In genomic region chr11:52079978-52080377, GRCm38 (mm10) we compare ENCODE assay signal across 8 mouse cellular contexts. TPM values are rescaled to one million over a fixed set of nuclear protein-coding genes. Genes with fewer than 3 reads are reported as not detected.
DNase-seq lines count a peak whose midpoint lies in the region; ATAC-seq and TF ChIP-seq lines count a peak whose summit lies in the region.

No protein-coding gene starts in this region.

- CTCF ChIA-PET in Patski (lab: Charles Lee) = interaction anchor here (0.9 to 1.7 kb wide), 6 partner anchors 15 to 65 kb away, joined by 3 to 4 read pairs (median 3); no protein-coding TSS in a partner anchor

- TF ChIP-seq CTCF in Patski (IDR thresholded peaks at IDR 0.05) = no peak
- no peak for TF ChIP-seq CTCF in olfactory bulb, adult 2 months (IDR thresholded peaks at IDR 0.05; ENCODE audit: insufficient read depth, low read depth, low read length)
- no peak for TF ChIP-seq CTCF in thymus, adult 2 months (IDR thresholded peaks at IDR 0.05; ENCODE audit: borderline replicate concordance, control insufficient read depth, extremely low read depth, insufficient read depth, low read length, poor library complexity)

- no peak overlapping the region for H3K4me3 ChIP-seq in forebrain, embryonic 16.5 days (replicated peaks; ENCODE audit: low read length)
- H3K4me3 ChIP-seq in liver, embryonic 16.5 days (ENCODE audit: low read depth, low read length) = no peak overlapping the region
- no peak overlapping the region for H3K4me3 ChIP-seq in olfactory bulb, adult 2 months (ENCODE audit: insufficient read depth, low read depth, low read length)
- H3K4me3 ChIP-seq in thymus, adult 2 months (ENCODE audit: control insufficient read depth, insufficient read depth, low read length) = no peak overlapping the region

- DNase-seq in kidney, adult 11 months = peak; percentile 36
- DNase-seq in kidney, adult 18-20 months = no peak
- DNase-seq in Patski (ENCODE audit: low read depth, low spot score) = peak; percentile 71
- no peak for DNase-seq in thymus, adult 2 months
- no peak for DNase-seq in gastrocnemius, postnatal 36 days

- H3K9me3 ChIP-seq in forebrain, embryonic 16.5 days (ENCODE audit: control insufficient read depth, low read length) = no peaks in the 10 kb centered on the region
- no peaks in the 10 kb centered on the region for H3K9me3 ChIP-seq in liver, embryonic 16.5 days (replicated peaks; ENCODE audit: control insufficient read depth, low read length)

- intact Hi-C loops in gastrocnemius, postnatal 36 days (cut with DNase I) = no loop called here

- in situ Hi-C loops in Patski (cut with MboI; ENCODE audit: low pct_unique_long_range_greater_than_20kb) = no loop called here

- no peak overlapping the region for H3K27ac ChIP-seq in forebrain, embryonic 16.5 days (ENCODE audit: low read length)
- H3K27ac ChIP-seq in liver, embryonic 16.5 days (ENCODE audit: low read length) = no peak overlapping the region
- 0 out of 2 replicates have a peak overlapping the region, but pooled peaks have one; percentile 4 for H3K27ac ChIP-seq in olfactory bulb, adult 2 months (ENCODE audit: insufficient read depth, low read depth, low read length)
- H3K27ac ChIP-seq in thymus, adult 2 months (ENCODE audit: control insufficient read depth, insufficient read depth, low read length) = no peak overlapping the region

- H3K9ac ChIP-seq in forebrain, embryonic 16.5 days (replicated peaks; ENCODE audit: low read depth, low read length) = no peak overlapping the region
- H3K9ac ChIP-seq in liver, embryonic 16.5 days (ENCODE audit: low read depth, low read length) = no peak overlapping the region

- peaks cover 3% of the 10 kb centered on the region; the same call in 1 of the 2 replicates for H3K4me1 ChIP-seq in forebrain, embryonic 16.5 days (replicated peaks; ENCODE audit: control insufficient read depth, insufficient read depth, low read length)
- H3K4me1 ChIP-seq in liver, embryonic 16.5 days (ENCODE audit: control insufficient read depth, low read depth, low read length) = peaks cover 10% of the 10 kb centered on the region
- H3K4me1 ChIP-seq in olfactory bulb, adult 2 months (ENCODE audit: control insufficient read depth, insufficient read depth, low read length) = peaks cover 16% of the 10 kb centered on the region
- peaks cover 20% of the 10 kb centered on the region for H3K4me1 ChIP-seq in thymus, adult 2 months (replicated peaks; ENCODE audit: control insufficient read depth, insufficient read depth, low read length)

- TF ChIP-seq POLR2A in olfactory bulb, adult 2 months (IDR thresholded peaks at IDR 0.05; ENCODE audit: insufficient read depth, low read depth, low read length) = no peak
- TF ChIP-seq POLR2A in thymus, adult 2 months (IDR thresholded peaks at IDR 0.05; ENCODE audit: control insufficient read depth, extremely low read depth, insufficient read depth, low read length, poor library complexity) = no peak

- no peaks in the 10 kb centered on the region for H3K27me3 ChIP-seq in Patski
- H3K27me3 ChIP-seq in forebrain, embryonic 16.5 days (replicated peaks; ENCODE audit: control insufficient read depth, insufficient read depth, low read length) = no peaks in the 10 kb centered on the region
- no peaks in the 10 kb centered on the region for H3K27me3 ChIP-seq in liver, embryonic 16.5 days (ENCODE audit: control insufficient read depth, insufficient read depth, low read depth, low read length)
- no peaks in the 10 kb centered on the region for H3K27me3 ChIP-seq in thymus, adult 2 months (ENCODE audit: control insufficient read depth, insufficient read depth, low read length)

- 7% methylated on average over 5 of the region's 5 CpGs for WGBS in forebrain, embryonic 16.5 days
- 6% methylated on average over 5 of the region's 5 CpGs for WGBS in liver, embryonic 16.5 days (ENCODE audit: insufficient replicate concordance)
- 16% methylated on average over 5 of the region's 5 CpGs for WGBS in olfactory bulb, adult 2 months
- 41% methylated on average over 5 of the region's 5 CpGs for WGBS in thymus, adult 2 months

- H3K36me3 ChIP-seq in forebrain, embryonic 16.5 days (ENCODE audit: control insufficient read depth, insufficient read depth) = no peaks in the 10 kb centered on the region
- no peaks in the 10 kb centered on the region for H3K36me3 ChIP-seq in liver, embryonic 16.5 days (ENCODE audit: control insufficient read depth, insufficient read depth)
- no peaks in the 10 kb centered on the region for H3K36me3 ChIP-seq in thymus, adult 2 months (ENCODE audit: control insufficient read depth, insufficient read depth, low read length)

- no peak overlapping the region for H3K4me2 ChIP-seq in forebrain, embryonic 16.5 days (ENCODE audit: low read length)
- H3K4me2 ChIP-seq in liver, embryonic 16.5 days (ENCODE audit: low read depth, low read length) = no peak overlapping the region

- peak; percentile 92 for ATAC-seq in Patski
- ATAC-seq in forebrain, embryonic 16.5 days = 0 out of 2 replicates have a peak, but pooled peaks have one; percentile 18
- ATAC-seq in liver, embryonic 16.5 days (ENCODE audit: low read depth) = peak; percentile 21; the same call in 1 of the 2 replicates

- POLR2A ChIA-PET in Patski (lab: Charles Lee) = interaction anchor here (0.5 kb wide), 1 partner anchor 90 kb away, joined by 3 read pairs; no protein-coding TSS in a partner anchor

RNA-seq across cellular contexts. Expression of gene Ppp2ca, which starts 18.5 kb away (rescaled TPM):
- 78.7 TPM for polyA plus RNA-seq in Patski (2021)
- 116 and 123 TPM in 2 replicates for polyA plus RNA-seq in forebrain, embryonic 16.5 days (2015; fragmentation: Nextera tagmentation; extraction: Ambion mirVana)
- polyA plus RNA-seq in liver, embryonic 16.5 days (2015; fragmentation: Nextera tagmentation; extraction: Ambion mirVana) = 26.5 and 26.9 TPM in 2 replicates
- polyA plus RNA-seq in olfactory bulb, adult 2 months (2012; ENCODE audit: insufficient read depth, insufficient read length, low replicate concordance, missing spikeins) = 56.9 and 143 TPM in 2 replicates
- polyA plus RNA-seq in thymus, adult 2 months (2012; rRNA removed) = 51.0 and 54.7 TPM in 2 replicates
- 10 to 100 TPM; 37.0 to 44.3 TPM for total RNA-seq in gastrocnemius, postnatal 36 days (2021)

Comparison
In these comparisons a context has a peak if more than half of its experiments do, and no peak if none do; other contexts are left out.
1. DNase-seq: peak in kidney, adult 11 months (single experiment) and Patski (single experiment); none in kidney, adult 18-20 months (single experiment), thymus, adult 2 months (single experiment) and gastrocnemius, postnatal 36 days (0 of 2).
2. ATAC-seq: peak in every context shown above with its lines; median percentile 92 in Patski; 21 in liver, embryonic 16.5 days; 18 in forebrain, embryonic 16.5 days.